Mouse (Mus musculus) spleen, adult 2 months (tissue): Measurements from ENCODE around the gene Gpr26. TPM values are rescaled to one million over a fixed set of nuclear protein-coding genes. Genes with fewer than 3 reads are reported as not detected.

Source experiments
- DNase-seq, 2 experiments: peaks; one replicate each; pipeline versions ENCODE4 v3.0.0 to v3.0.0-alpha.2; 2012 to 2021; ENCODE audit warnings: low spot score in 2 of 2, low read depth in 1 of 2
- H3K27ac ChIP-seq: fragments of 200-500 bp; 2 replicates; pipeline ENCODE4 v1.5.1; 2012; ENCODE audit warnings: low read length, inconsistent platforms; ENCODE audit not compliant: insufficient read depth
- H3K27me3 ChIP-seq: fragments of 200-500 bp; 2 replicates; pipeline ENCODE4 v1.6.1; 2012; ENCODE audit warnings: mild to moderate bottlenecking, moderate library complexity, low read length, inconsistent platforms; ENCODE audit not compliant: control insufficient read depth, insufficient read depth
- H3K36me3 ChIP-seq: fragments of 200-500 bp; 2 replicates; pipeline ENCODE4 v1.6.1; 2012; ENCODE audit warnings: mild to moderate bottlenecking, low read length, inconsistent platforms; ENCODE audit not compliant: control insufficient read depth, insufficient read depth
- H3K4me1 ChIP-seq: fragments of 200-500 bp; 2 replicates; pipeline ENCODE4 v1.6.1; 2011; ENCODE audit warnings: inconsistent platforms; ENCODE audit not compliant: control insufficient read depth, insufficient read depth, insufficient read length
- H3K4me3 ChIP-seq: fragments of 200-500 bp; 2 replicates; pipeline ENCODE4 v1.5.1; 2011; ENCODE audit warnings: mild to moderate bottlenecking, inconsistent platforms; ENCODE audit not compliant: insufficient read depth, insufficient read length; ENCODE audit errors: extremely low read depth
- CTCF ChIP-seq: fragments of 200-500 bp; IDR thresholded peaks from 2 replicates; pipeline ENCODE4 v1.5.1; 2011; ENCODE audit warnings: mild to moderate bottlenecking, inconsistent platforms; ENCODE audit not compliant: insufficient read depth, insufficient read length, insufficient replicate concordance; ENCODE audit errors: extremely low read depth
- POLR2A ChIP-seq: fragments of 200-500 bp; IDR thresholded peaks from 2 replicates; pipeline ENCODE4 v1.6.1; 2011; ENCODE audit warnings: low read depth, low read length, inconsistent platforms
- WGBS: fragments of 180-500 bp; shearing (Covaris S2); methylation state at CpG from one replicate; pipeline ENCODE4 v1.1.7; 2018; 5-methylcytosine and 5-hydroxymethylcytosine counted together
- polyA plus RNA-seq: library from polyadenylated mRNA; depleted of rRNA; stranded (reverse); fragments of >200 nt; gene quantifications from 2 replicates; pipeline ENCODE4 v1.2.3, GENCODE M21; 2012; rRNA removed

Gene Gpr26
- polyA plus RNA-seq, 1 experiment = not detected

DNA sequence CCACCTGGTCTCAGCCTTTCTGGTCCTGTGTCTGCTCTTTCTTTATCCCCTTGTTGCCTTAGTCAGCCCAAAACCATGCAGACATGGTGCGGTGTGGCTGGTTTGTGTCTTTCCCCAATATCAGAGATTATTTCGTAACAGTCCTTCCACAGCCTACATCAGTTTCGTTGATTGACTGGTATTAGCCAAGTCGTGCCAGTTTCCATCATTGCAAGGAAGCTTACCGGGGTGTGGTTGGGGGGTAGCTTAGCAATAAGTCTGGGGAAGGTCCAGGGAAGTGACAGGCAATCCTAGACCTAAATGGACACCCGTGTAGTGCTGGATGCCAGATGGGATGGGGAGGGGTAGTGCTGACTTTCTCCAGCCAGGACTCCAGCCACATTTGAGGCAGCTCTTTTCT lies 59.3 kb downstream of the Gpr26 start:
- DNase-seq = no peak
- TF ChIP-seq CTCF = no peak
- no peak for TF ChIP-seq POLR2A
- Histone ChIP-seq H3K36me3 (no peaks in the 10 kb centered on the region), H3K4me1 (no peaks in the 10 kb centered on the region), H3K4me3 (no peak overlapping the region), H3K27me3 (no peaks in the 10 kb centered on the region), H3K27ac (no peak overlapping the region)
- WGBS = 68% methylated on average over 6 of the region's 6 CpGs

- Histone ChIP-seq H3K27ac (no peak overlapping the region), H3K4me1 (no peaks in the 10 kb centered on the region), H3K36me3 (no peaks in the 10 kb centered on the region), H3K27me3 (no peaks in the 10 kb centered on the region), H3K4me3 (no peak overlapping the region)
- TF ChIP-seq POLR2A (no peak), CTCF (no peak)
- DNase-seq = no peak
- 77% methylated on average over 6 of the region's 6 CpGs for WGBS
These were observed 60.4 kb downstream of the Gpr26 start for GRCm38 (mm10) chr7:132026671-132027070.

- no peak for DNase-seq
These were observed 65.8 kb downstream of the Gpr26 start for GRCm38 (mm10) chr7:132031940-132032531.

More at GRCm38 (mm10) chr7:132031940-132032531, 65.8 kb downstream of the Gpr26 start:
- H3K36me3 ChIP-seq = no peaks in the 10 kb centered on the region
- no peak for TF ChIP-seq CTCF
- no peak for TF ChIP-seq POLR2A
- no peak overlapping the region for H3K27ac ChIP-seq
- H3K27me3 ChIP-seq = no peaks in the 10 kb centered on the region
- WGBS = 72% methylated on average over 6 of the region's 6 CpGs
- H3K4me3 ChIP-seq = no peak overlapping the region
- H3K4me1 ChIP-seq = no peaks in the 10 kb centered on the region

Other genes starting within 250 kb of the Gpr26 start
- gene Cpxm2, start 188.3 kb downstream of the Gpr26 start, polyA plus RNA-seq = 5.8 and 7.6 TPM in 2 replicates